Comparison of ENCODE assay signal across 14 mouse cellular contexts in genomic region chr17:24007391-24007790, GRCm38 (mm10). TPM values are rescaled to one million over a fixed set of nuclear protein-coding genes. Genes with fewer than 3 reads are reported as not detected.
DNase-seq lines count a peak whose midpoint lies in the region; ATAC-seq lines count a peak whose summit lies in the region.
"Had no signal": no experiment of that assay in that cellular context is flagged by ENCODE, and none has a peak within 500 bp of the region (broad histone marks: within the 10 kb centered on the region; RNA-seq: fewer than 3 reads in every experiment).

No protein-coding gene starts in this region.

- no peak overlapping the region for H3K4me2 ChIP-seq in hindbrain, embryonic 13.5 days
- H3K4me2 ChIP-seq in hindbrain, embryonic 16.5 days (ENCODE audit: low read length) = no peak overlapping the region
- H3K4me2 ChIP-seq: embryonic facial prominence, embryonic 15.5 days; lung, embryonic 15.5 days had no signal

- peaks cover 3% of the 10 kb centered on the region; the same call in 1 of the 2 replicates for H3K4me1 ChIP-seq in brown adipose tissue, adult 24 weeks (ENCODE audit: control insufficient read depth, insufficient read depth, insufficient read length, low read length)
- H3K4me1 ChIP-seq in hindbrain, embryonic 13.5 days (replicated peaks) = no peaks in the 10 kb centered on the region
- no peaks in the 10 kb centered on the region for H3K4me1 ChIP-seq in hindbrain, embryonic 16.5 days (ENCODE audit: control insufficient read depth, insufficient read depth, low read depth, low read length)
- H3K4me1 ChIP-seq: embryonic facial prominence, embryonic 15.5 days; lung, embryonic 15.5 days had no signal

- 0 out of 2 replicates have a peak, but pooled peaks cover 6% of the 10 kb centered on the region for H3K27me3 ChIP-seq in hindbrain, embryonic 13.5 days
- H3K27me3 ChIP-seq in hindbrain, embryonic 16.5 days (replicated peaks; ENCODE audit: control insufficient read depth, insufficient read depth, low read length) = no peaks in the 10 kb centered on the region
- H3K27me3 ChIP-seq: embryonic facial prominence, embryonic 15.5 days; lung, embryonic 15.5 days had no signal

- no peak overlapping the region for H3K4me3 ChIP-seq in brown adipose tissue, adult 24 weeks (ENCODE audit: insufficient read depth, low read depth, low read length)
- no peak overlapping the region for H3K4me3 ChIP-seq in hindbrain, embryonic 13.5 days
- H3K4me3 ChIP-seq in hindbrain, embryonic 16.5 days (ENCODE audit: low read length) = no peak overlapping the region
- H3K4me3 ChIP-seq: embryonic facial prominence, embryonic 15.5 days; lung, embryonic 15.5 days had no signal

- H3K9ac ChIP-seq in hindbrain, embryonic 13.5 days = no peak overlapping the region
- no peak overlapping the region for H3K9ac ChIP-seq in hindbrain, embryonic 16.5 days (ENCODE audit: low read depth, low read length)
- H3K9ac ChIP-seq: embryonic facial prominence, embryonic 15.5 days; lung, embryonic 15.5 days had no signal

- 86% methylated on average over 1 of the region's 1 CpGs for WGBS in hindbrain, embryonic 13.5 days
- WGBS in hindbrain, embryonic 16.5 days = 62% methylated on average over 1 of the region's 1 CpGs

- no peak for ATAC-seq in hindbrain, embryonic 13.5 days (ENCODE audit: low FRiP score)
- no peak for ATAC-seq in hindbrain, embryonic 16.5 days

- peak overlapping the region; percentile 48; the same call in 1 of the 2 replicates for H3K27ac ChIP-seq in brown adipose tissue, adult 24 weeks (replicated peaks; ENCODE audit: low read depth, low read length)
- H3K27ac ChIP-seq in hindbrain, embryonic 13.5 days = no peak overlapping the region
- H3K27ac ChIP-seq in hindbrain, embryonic 16.5 days (ENCODE audit: low read depth, low read length) = no peak overlapping the region
- H3K27ac ChIP-seq: embryonic facial prominence, embryonic 15.5 days; lung, embryonic 15.5 days had no signal

- peak; percentile 78 for DNase-seq in 3T3-L1 (ENCODE audit: low read depth, low spot score)
- DNase-seq in A20 (ENCODE audit: low read depth, low spot score) = peak; percentile 6
- DNase-seq in lung, postnatal 4 days = peak; percentile 38 to 63
- DNase-seq in cerebellum, adult 9-11 months = no peak
- DNase-seq: cerebellum, adult 11-12 months; kidney, adult 8-10 months; right cerebral cortex, postnatal 14 days; thymus, postnatal 4 days had no signal

- no peaks in the 10 kb centered on the region for H3K36me3 ChIP-seq in hindbrain, embryonic 13.5 days
- no peaks in the 10 kb centered on the region for H3K36me3 ChIP-seq in hindbrain, embryonic 16.5 days (ENCODE audit: control insufficient read depth, insufficient read depth, low read length)
- H3K36me3 ChIP-seq: embryonic facial prominence, embryonic 15.5 days; lung, embryonic 15.5 days had no signal

- no peaks in the 10 kb centered on the region for H3K9me3 ChIP-seq in hindbrain, embryonic 13.5 days
- H3K9me3 ChIP-seq in hindbrain, embryonic 16.5 days (ENCODE audit: control insufficient read depth, low read length) = peaks cover 4% of the 10 kb centered on the region; the same call in 1 of the 2 replicates
- H3K9me3 ChIP-seq: embryonic facial prominence, embryonic 15.5 days; lung, embryonic 15.5 days had no signal

RNA-seq across cellular contexts. Expression of gene Prss22, which starts 9.5 kb away (rescaled TPM):
- not detected in 2 replicates for polyA plus RNA-seq in brown adipose tissue, adult 24 weeks (2012; ENCODE audit: insufficient read depth, insufficient read length, missing spikeins)
- not detected in 2 replicates for polyA plus RNA-seq in hindbrain, embryonic 13.5 days (2015; fragmentation: Nextera tagmentation; extraction: Ambion mirVana)
- not detected in 2 replicates for polyA plus RNA-seq in hindbrain, embryonic 16.5 days (2015; fragmentation: Nextera tagmentation; extraction: Ambion mirVana)
- polyA plus RNA-seq: heart, postnatal 0 days had no signal

RNA-seq across cellular contexts. Expression of gene Prss30, which starts 27.0 kb away (rescaled TPM):
- not detected in 2 replicates for polyA plus RNA-seq in brown adipose tissue, adult 24 weeks (2012; ENCODE audit: insufficient read depth, insufficient read length, missing spikeins)
- polyA plus RNA-seq in hindbrain, embryonic 13.5 days (2015; fragmentation: Nextera tagmentation; extraction: Ambion mirVana) = not detected in 2 replicates
- not detected in 2 replicates for polyA plus RNA-seq in hindbrain, embryonic 16.5 days (2015; fragmentation: Nextera tagmentation; extraction: Ambion mirVana)
- polyA plus RNA-seq: embryonic facial prominence, embryonic 15.5 days; heart, postnatal 0 days had no signal

RNA-seq across cellular contexts. Expression of gene Prss27, which starts 30.6 kb away (rescaled TPM):
- polyA plus RNA-seq in brown adipose tissue, adult 24 weeks (2012; ENCODE audit: insufficient read depth, insufficient read length, missing spikeins) = 1.7 and 3.0 TPM in 2 replicates
- 0.26 and 0.48 TPM in 2 replicates for polyA plus RNA-seq in hindbrain, embryonic 13.5 days (2015; fragmentation: Nextera tagmentation; extraction: Ambion mirVana)
- polyA plus RNA-seq in hindbrain, embryonic 16.5 days (2015; fragmentation: Nextera tagmentation; extraction: Ambion mirVana) = 0.12 and 0.16 TPM in 2 replicates
- polyA plus RNA-seq: heart, postnatal 0 days had no signal

RNA-seq across cellular contexts. Expression of gene Sbpl, which starts 52.3 kb away (rescaled TPM):
- polyA plus RNA-seq in brown adipose tissue, adult 24 weeks (2012; ENCODE audit: insufficient read depth, insufficient read length, missing spikeins) = not detected in 2 replicates
- polyA plus RNA-seq in hindbrain, embryonic 13.5 days (2015; fragmentation: Nextera tagmentation; extraction: Ambion mirVana) = not detected in 2 replicates
- not detected in 2 replicates for polyA plus RNA-seq in hindbrain, embryonic 16.5 days (2015; fragmentation: Nextera tagmentation; extraction: Ambion mirVana)
- polyA plus RNA-seq: embryonic facial prominence, embryonic 15.5 days; heart, postnatal 0 days; lung, embryonic 15.5 days had no signal
